23 mouse cellular contexts compared by ENCODE assay signal in genomic region chr3:84955011-84955775, GRCm38 (mm10).
DNase-seq lines count a peak whose midpoint lies in the region; ATAC-seq lines count a peak whose summit lies in the region.
"Had no signal": no experiment of that assay in that cellular context is flagged by ENCODE, and none has a peak within 500 bp of the region (broad histone marks: within the 10 kb centered on the region; RNA-seq: fewer than 3 reads in every experiment).

No protein-coding gene starts in this region.

- H3K27ac ChIP-seq in hindbrain, embryonic 12.5 days, result no peak overlapping the region
- H3K27ac ChIP-seq in hindbrain, embryonic 11.5 days (ENCODE audit: low read depth, low read length), result no peak overlapping the region
- no peak overlapping the region for H3K27ac ChIP-seq in neural tube, embryonic 13.5 days (replicated peaks)
- H3K27ac ChIP-seq in hindbrain, embryonic 15.5 days (replicated peaks), result no peak overlapping the region
- H3K27ac ChIP-seq: embryonic facial prominence, embryonic 12.5 days; kidney, embryonic 15.5 days; limb, embryonic 15.5 days; liver, embryonic 15.5 days had no signal

- 68% methylated on average over 8 of the region's 8 CpGs for WGBS in hindbrain, embryonic 12.5 days
- WGBS in hindbrain, embryonic 11.5 days, result 77% methylated on average over 8 of the region's 8 CpGs
- WGBS in neural tube, embryonic 13.5 days, result 68% methylated on average over 8 of the region's 8 CpGs
- 52% methylated on average over 8 of the region's 8 CpGs for WGBS in hindbrain, embryonic 15.5 days

- 0 out of 2 replicates have a peak, but pooled peaks cover 3% of the 10 kb centered on the region for H3K36me3 ChIP-seq in hindbrain, embryonic 12.5 days
- no peaks in the 10 kb centered on the region for H3K36me3 ChIP-seq in hindbrain, embryonic 11.5 days (ENCODE audit: control insufficient read depth, insufficient read depth, low read length)
- peaks cover 8% of the 10 kb centered on the region; the same call in 1 of the 2 replicates for H3K36me3 ChIP-seq in neural tube, embryonic 13.5 days
- H3K36me3 ChIP-seq in hindbrain, embryonic 15.5 days, result peaks cover 6% of the 10 kb centered on the region; the same call in 1 of the 2 replicates
- H3K36me3 ChIP-seq: kidney, embryonic 15.5 days; liver, embryonic 15.5 days had no signal

- ATAC-seq in hindbrain, embryonic 12.5 days (ENCODE audit: low FRiP score), result no peak
- no peak for ATAC-seq in hindbrain, embryonic 11.5 days (ENCODE audit: low FRiP score)
- ATAC-seq in neural tube, embryonic 13.5 days (ENCODE audit: low read depth), result no peak
- ATAC-seq in hindbrain, embryonic 15.5 days (ENCODE audit: low FRiP score, low read depth), result no peak
- ATAC-seq: intestine, postnatal 0 days; lung, postnatal 0 days had no signal

- H3K4me2 ChIP-seq in hindbrain, embryonic 12.5 days (replicated peaks), result 0 out of 2 replicates have a peak overlapping the region, but pooled peaks have one; percentile 11
- no peak overlapping the region for H3K4me2 ChIP-seq in hindbrain, embryonic 11.5 days (replicated peaks; ENCODE audit: low read depth, low read length)
- H3K4me2 ChIP-seq in neural tube, embryonic 13.5 days, result peak overlapping the region; percentile 16; the same call in 1 of the 2 replicates
- H3K4me2 ChIP-seq in hindbrain, embryonic 15.5 days, result peak overlapping the region; percentile 39
- H3K4me2 ChIP-seq: embryonic facial prominence, embryonic 12.5 days; kidney, embryonic 15.5 days; limb, embryonic 15.5 days; liver, embryonic 15.5 days had no signal

- H3K9ac ChIP-seq in hindbrain, embryonic 12.5 days, result no peak overlapping the region
- H3K9ac ChIP-seq in hindbrain, embryonic 11.5 days (ENCODE audit: low read depth, low read length), result no peak overlapping the region
- H3K9ac ChIP-seq in neural tube, embryonic 13.5 days, result no peak overlapping the region
- H3K9ac ChIP-seq in hindbrain, embryonic 15.5 days, result no peak overlapping the region
- H3K9ac ChIP-seq: embryonic facial prominence, embryonic 12.5 days; kidney, embryonic 15.5 days; limb, embryonic 15.5 days; liver, embryonic 15.5 days had no signal

- H3K4me1 ChIP-seq in hindbrain, embryonic 12.5 days, result peaks cover 11% of the 10 kb centered on the region; the same call in 1 of the 2 replicates
- H3K4me1 ChIP-seq in hindbrain, embryonic 11.5 days (replicated peaks; ENCODE audit: control insufficient read depth, insufficient read depth, low read length), result no peaks in the 10 kb centered on the region; the same call in 1 of the 2 replicates
- H3K4me1 ChIP-seq in neural tube, embryonic 13.5 days (replicated peaks), result peaks cover 24% of the 10 kb centered on the region
- H3K4me1 ChIP-seq in hindbrain, embryonic 15.5 days (replicated peaks), result peaks cover 15% of the 10 kb centered on the region; the same call in 1 of the 2 replicates
- H3K4me1 ChIP-seq: liver, embryonic 15.5 days had no signal

- no peaks in the 10 kb centered on the region for H3K9me3 ChIP-seq in hindbrain, embryonic 12.5 days (replicated peaks)
- no peaks in the 10 kb centered on the region for H3K9me3 ChIP-seq in hindbrain, embryonic 11.5 days (ENCODE audit: control insufficient read depth, low read length)
- H3K9me3 ChIP-seq in neural tube, embryonic 13.5 days, result no peaks in the 10 kb centered on the region
- H3K9me3 ChIP-seq in hindbrain, embryonic 15.5 days, result no peaks in the 10 kb centered on the region
- H3K9me3 ChIP-seq: embryonic facial prominence, embryonic 12.5 days; kidney, embryonic 15.5 days; limb, embryonic 15.5 days; liver, embryonic 15.5 days had no signal

- H3K4me3 ChIP-seq in hindbrain, embryonic 12.5 days, result no peak overlapping the region
- no peak overlapping the region for H3K4me3 ChIP-seq in hindbrain, embryonic 11.5 days (ENCODE audit: low read depth, low read length)
- H3K4me3 ChIP-seq in neural tube, embryonic 13.5 days, result no peak overlapping the region
- 0 out of 2 replicates have a peak overlapping the region, but pooled peaks have one; percentile 8 for H3K4me3 ChIP-seq in hindbrain, embryonic 15.5 days
- H3K4me3 ChIP-seq: embryonic facial prominence, embryonic 12.5 days; erythroblast, embryonic 14.5 days; kidney, embryonic 15.5 days; limb, embryonic 15.5 days; liver, embryonic 15.5 days had no signal

- DNase-seq in hindbrain, embryonic 11.5 days (ENCODE audit: low spot score), result no peak
- no peak for DNase-seq in neural tube, embryonic 10.5 days (ENCODE audit: extremely low spot score, low spot score)
- DNase-seq in gastrocnemius, adult 18-20 months (ENCODE audit: low spot score), result no peak
- no peak for DNase-seq in thymus, postnatal 14 days
- no peak for DNase-seq in left cerebral cortex, adult 18-20 months (ENCODE audit: low spot score in 2 of 2)
- DNase-seq: adrenal gland, postnatal 36 days; cerebellum, adult 8-10 months; gastrocnemius, postnatal 14 days; heart, adult 18-20 months; heart, postnatal 4 days; right cerebral cortex, postnatal 14 days; thymus, postnatal 4 days had no signal

- H3K27me3 ChIP-seq in hindbrain, embryonic 12.5 days, result no peaks in the 10 kb centered on the region
- no peaks in the 10 kb centered on the region for H3K27me3 ChIP-seq in hindbrain, embryonic 11.5 days (ENCODE audit: control insufficient read depth, insufficient read depth, low read length)
- H3K27me3 ChIP-seq in neural tube, embryonic 13.5 days, result no peaks in the 10 kb centered on the region
- H3K27me3 ChIP-seq in hindbrain, embryonic 15.5 days, result no peaks in the 10 kb centered on the region
- H3K27me3 ChIP-seq: CH12.LX; embryonic facial prominence, embryonic 12.5 days; kidney, embryonic 15.5 days; limb, embryonic 15.5 days; liver, embryonic 15.5 days had no signal
